Mouse (Mus musculus) brain, embryonic 14.5 days (tissue): Measurements from ENCODE around the gene Acsl1.

Experiments
- CTCF ChIP-seq: fragments of 200-500 bp; IDR thresholded peaks from 2 replicates; pipeline ENCODE4 v1.5.1; 2012; ENCODE audit warnings: inconsistent platforms, mild to moderate bottlenecking, moderate library complexity, borderline replicate concordance; ENCODE audit not compliant: insufficient read depth, insufficient read length; ENCODE audit errors: extremely low read depth
- POLR2A ChIP-seq: fragments of 200-500 bp; IDR thresholded peaks from 2 replicates; pipeline ENCODE4 v1.6.1; 2012; ENCODE audit warnings: mild to moderate bottlenecking, inconsistent platforms, borderline replicate concordance; ENCODE audit not compliant: poor library complexity, insufficient read depth, insufficient read length, severe bottlenecking; ENCODE audit errors: extremely low read depth

DNA sequence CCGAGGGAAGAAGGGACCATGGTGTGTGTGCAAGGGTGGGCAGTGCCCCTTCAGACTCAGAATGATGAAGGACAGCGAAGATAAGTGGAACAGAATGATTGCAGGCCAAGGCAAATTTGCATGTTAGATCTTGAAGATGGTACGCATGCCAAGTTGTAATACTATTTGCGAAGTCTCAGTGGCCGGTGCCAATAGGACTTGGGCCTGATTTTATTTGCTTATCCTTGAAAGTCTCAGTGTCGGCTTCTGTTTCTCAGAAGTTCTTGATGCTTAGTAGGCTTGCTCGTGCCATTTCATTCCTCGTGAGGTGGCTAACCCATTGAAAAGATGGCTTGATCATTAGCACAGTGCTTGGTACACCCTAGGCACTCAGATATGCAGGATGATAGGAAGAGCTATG is 19.4 kb downstream of the Acsl1 start:
- TF ChIP-seq CTCF = no peak
- no peak for TF ChIP-seq POLR2A
